Mouse (Mus musculus) gastrocnemius, postnatal 10 days (tissue): Measurements from ENCODE around the gene Jph4. TPM values are rescaled to one million over a fixed set of nuclear protein-coding genes. Genes with fewer than 3 reads are reported as not detected.

Experiments
- DNase-seq: peaks from one replicate; pipeline ENCODE4 v3.0.0; 2021; ENCODE audit warnings: mixed read lengths
- total RNA-seq, 2 experiments: library from RNA; stranded (reverse); gene quantifications; 2 replicates each; pipeline ENCODE4 v1.2.3; 2021

Gene Jph4
- total RNA-seq, 2 experiments from 2014 or later: 1.5 to 1.6 TPM

GRCm38 (mm10) chr14:55095263-55095662 lies 21.5 kb downstream of the Jph4 start:
- no peak for DNase-seq

GRCm38 (mm10) chr14:55094704-55095231 lies 22.0 kb downstream of the Jph4 start, which contains the start of gene Thtpa:
Gene Thtpa (plus strand): TSS chr14:55094784.
- DNase-seq: peak; percentile 72

DNA sequence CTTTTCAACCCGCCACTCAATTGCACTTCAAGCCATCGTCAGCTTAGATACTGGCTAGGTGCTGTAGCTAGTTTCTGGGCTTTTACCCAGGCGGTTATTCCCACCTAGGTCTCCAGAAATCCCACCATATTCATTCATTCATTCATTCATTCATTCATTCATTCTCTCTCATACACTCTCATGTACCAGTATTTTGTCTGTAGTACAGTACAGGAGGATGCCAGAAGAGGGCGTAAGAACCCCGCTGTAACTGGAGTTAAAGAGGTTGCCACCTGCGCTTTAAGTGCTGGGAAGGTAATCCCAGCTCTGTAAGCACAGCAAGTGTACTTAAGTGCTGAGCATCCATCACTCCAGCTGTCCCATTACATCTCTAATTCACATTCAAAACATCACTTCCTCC lies 22.8 kb downstream of the Jph4 start:
- DNase-seq: no peak

DNA sequence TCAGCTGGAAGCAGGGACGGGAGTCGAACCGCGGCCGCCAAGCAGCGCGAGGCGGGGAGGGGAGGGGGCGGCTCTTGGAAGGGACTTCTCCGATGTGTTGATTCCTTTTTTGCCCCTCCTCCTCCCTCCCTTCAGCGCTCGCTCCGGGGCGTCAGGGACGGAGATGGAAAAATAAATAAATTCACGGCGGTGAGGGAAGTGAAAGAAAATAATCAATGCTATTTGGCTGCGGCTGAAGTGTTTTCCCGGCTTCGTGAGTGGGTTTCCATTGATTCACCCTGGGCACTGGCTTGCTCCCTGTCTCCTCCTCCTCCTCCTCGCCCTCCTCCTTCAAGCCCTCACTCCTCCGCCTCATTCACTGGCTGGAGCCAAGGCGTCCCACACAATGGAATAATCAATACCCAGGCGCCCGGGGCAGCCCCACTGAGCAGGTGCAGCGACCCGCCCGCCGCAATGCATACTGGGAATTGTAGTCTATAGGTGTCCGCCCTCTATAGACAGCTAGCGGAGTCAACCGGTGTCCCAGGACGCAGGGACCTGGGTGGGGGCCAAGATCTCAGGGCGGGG lies 24.6 kb downstream of the Jph4 start, which contains the start of gene Zfhx2:
Zfhx2 (minus strand) TSS at position 314 of the 567 bp plus-strand sequence.
- DNase-seq: peak; percentile 83

GRCm38 (mm10) chr14:55091209-55091865 lies 25.4 kb downstream of the Jph4 start:
- DNase-seq: no peak

- DNase-seq: no peak
Measured at GRCm38 (mm10) chr14:55089199-55089947, 27.4 kb downstream of the Jph4 start.

DNA sequence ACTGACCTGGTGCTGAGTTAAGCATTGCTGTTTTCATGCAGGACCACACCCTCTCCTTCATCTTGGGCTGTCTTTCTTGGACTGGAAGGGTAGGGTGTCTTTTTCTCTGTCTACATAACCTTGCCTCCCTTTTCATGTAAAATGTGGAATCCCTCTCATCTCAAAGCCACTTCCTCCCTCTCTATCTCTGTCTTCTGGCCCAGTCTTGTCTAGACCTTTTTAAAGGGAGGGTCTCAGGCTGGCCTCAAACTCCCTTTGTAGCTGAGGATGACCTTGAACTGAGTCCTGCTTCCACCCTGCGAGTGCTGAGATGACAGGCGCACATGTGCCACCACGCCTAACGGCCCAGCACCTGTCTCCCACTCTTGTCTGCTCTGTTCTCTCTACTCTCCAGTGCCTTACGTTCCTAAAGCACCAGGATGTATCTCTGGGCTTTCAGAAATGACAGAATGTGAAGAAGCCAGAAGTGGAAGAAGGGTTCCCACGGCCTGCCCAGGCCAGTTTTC lies 30.7 kb downstream of the Jph4 start:
- DNase-seq: no peak

DNA sequence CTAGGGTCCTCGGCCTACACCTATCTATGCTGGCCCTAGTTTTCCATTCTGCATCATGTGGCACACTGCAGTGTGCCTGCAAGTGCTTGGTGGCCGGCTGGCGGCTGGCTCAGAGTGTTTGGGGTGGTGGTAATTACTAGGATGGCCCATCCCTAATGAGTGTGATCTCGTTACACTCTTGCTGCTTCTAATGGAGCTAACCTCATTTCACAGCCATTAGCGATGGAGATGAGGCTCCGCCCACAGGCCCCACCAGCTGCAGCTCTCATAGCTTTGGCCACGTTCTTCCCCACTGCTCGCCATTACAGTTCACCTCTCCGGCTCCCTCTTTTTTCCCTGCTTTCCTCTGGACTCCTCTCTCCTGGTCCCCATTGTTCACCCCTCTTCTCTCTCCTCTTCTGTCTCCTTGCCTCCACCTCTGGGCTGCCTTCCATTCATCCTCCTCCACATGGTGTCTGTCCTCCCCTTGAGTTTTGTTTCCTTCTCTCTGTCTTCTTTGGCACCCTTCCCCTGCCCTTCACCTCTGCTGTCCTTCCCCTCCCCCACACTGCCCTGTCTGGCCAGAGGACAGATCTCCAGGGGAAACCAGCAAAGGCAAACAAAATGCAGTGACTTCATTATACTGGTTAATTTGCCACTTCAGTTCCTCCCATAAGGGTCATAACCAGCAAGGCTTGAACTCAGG lies 31.3 kb downstream of the Jph4 start:
- no peak for DNase-seq

DNA sequence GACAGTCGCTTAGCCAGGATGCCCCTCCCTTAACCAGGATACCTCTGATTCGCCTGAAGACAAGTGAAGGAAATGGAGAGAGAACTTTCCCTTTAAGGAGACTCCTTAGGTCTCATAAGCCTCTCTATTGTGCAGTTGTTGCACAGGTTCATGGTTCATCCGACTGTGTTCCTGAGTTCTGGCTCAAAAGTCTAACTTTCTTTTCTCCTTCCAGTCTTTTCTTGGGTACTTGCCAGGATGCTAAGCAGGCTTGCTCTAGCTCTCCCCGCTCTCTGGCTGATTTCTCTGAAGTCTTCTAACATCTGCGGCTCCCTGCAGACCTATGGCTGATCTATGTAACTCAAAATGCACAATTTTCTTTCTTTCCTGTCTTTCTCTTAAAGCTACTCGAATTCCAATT lies 33.3 kb downstream of the Jph4 start:
- no peak for DNase-seq

GRCm38 (mm10) chr14:55081105-55081504 lies 35.6 kb downstream of the Jph4 start:
- DNase-seq: no peak

GRCm38 (mm10) chr14:55079214-55079970 lies 37.3 kb downstream of the Jph4 start:
- peak; percentile 81 for DNase-seq

GRCm38 (mm10) chr14:55078366-55078989 lies 38.3 kb downstream of the Jph4 start:
- no peak for DNase-seq

GRCm38 (mm10) chr14:55077481-55078365 lies 39.0 kb downstream of the Jph4 start:
- no peak for DNase-seq

- DNase-seq: no peak
Measured at GRCm38 (mm10) chr14:55076956-55077355, 39.8 kb downstream of the Jph4 start.

DNA sequence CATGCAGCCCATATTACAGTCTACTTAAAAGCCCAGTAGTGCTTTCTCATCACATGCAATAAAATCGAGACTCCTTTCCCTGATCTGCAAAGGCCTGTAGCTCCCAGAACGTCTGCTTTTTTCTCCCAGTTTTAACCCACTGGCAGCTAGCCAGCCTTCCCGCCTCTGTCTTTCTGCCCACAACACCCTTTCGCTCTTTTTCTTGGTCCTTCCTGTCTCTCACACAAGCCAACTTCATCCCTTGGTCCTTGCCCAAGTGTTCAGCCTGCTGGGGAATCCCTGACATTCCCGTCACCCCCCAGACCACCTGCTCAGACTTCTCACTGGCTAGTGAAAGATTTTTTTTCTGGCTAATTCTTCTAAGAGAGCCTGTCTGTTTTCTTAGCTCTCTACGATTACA lies 40.5 kb downstream of the Jph4 start:
- DNase-seq: peak; percentile 59

GRCm38 (mm10) chr14:55074416-55074815 lies 42.3 kb downstream of the Jph4 start:
- no peak for DNase-seq

DNA sequence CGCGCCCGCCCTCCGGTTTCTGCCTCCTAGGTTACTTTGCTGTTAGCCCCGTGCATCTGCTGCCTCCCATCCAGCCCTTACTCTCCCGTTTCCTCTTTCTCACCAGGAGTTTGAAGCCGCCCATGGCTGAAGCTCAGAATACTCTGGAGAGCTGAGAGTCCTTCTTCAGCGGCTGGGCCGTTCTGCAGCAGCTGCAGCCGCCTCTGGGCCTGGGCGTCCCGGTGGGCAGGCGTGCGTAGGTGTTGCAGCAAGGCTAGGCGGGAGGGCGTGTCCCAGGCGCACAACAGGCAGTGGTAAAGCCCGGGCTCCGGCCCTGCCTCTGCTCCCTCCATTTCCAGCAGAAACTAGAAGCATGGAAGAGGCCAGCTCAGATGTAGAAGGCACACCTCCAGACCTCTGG lies 45.0 kb downstream of the Jph4 start:
- no peak for DNase-seq

- DNase-seq: no peak
Measured at GRCm38 (mm10) chr14:55066042-55066441, 50.7 kb downstream of the Jph4 start.

- DNase-seq: no peak
Measured at GRCm38 (mm10) chr14:55065391-55065790, 51.3 kb downstream of the Jph4 start.
